ENCODE assay signal across 16 mouse cellular contexts in the genomic region with DNA sequence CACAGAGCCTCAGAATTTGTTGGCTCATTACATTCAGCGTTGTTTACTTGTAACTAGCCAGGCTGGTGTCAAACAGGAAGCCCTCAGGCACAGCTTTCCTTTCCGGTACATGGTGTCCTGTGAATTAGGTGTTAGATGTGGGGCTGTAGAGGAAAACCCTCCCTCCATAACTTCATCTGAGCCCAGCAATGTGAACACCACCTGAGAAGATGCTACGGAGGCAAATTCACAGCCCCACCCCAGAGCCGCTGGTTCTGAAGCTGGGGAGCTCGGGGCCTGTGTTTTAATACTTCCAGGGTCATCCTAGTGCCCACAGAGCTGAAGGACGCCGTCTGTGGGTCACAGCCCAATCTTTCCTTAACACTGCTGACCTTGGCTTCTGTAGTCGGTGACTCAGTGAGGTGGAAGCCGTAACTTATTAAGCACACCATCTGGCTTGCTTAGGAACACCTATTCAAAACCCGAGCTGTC. TPM values are rescaled to one million over a fixed set of nuclear protein-coding genes. Genes with fewer than 3 reads are reported as not detected.
DNase-seq lines count a peak whose midpoint lies in the region; ATAC-seq and TF ChIP-seq lines count a peak whose summit lies in the region.
"Had no signal": no experiment of that assay in that cellular context is flagged by ENCODE, and none has a peak within 500 bp of the region (broad histone marks: within the 10 kb centered on the region; RNA-seq: fewer than 3 reads in every experiment).

No protein-coding gene starts in this region.

- peak; percentile 85 for TF ChIP-seq EP300 in heart, adult 2 months (IDR thresholded peaks at IDR 0.05; ENCODE audit: insufficient read depth, low read depth, low read length)

- WGBS in heart, adult 2 months = 43% methylated on average over 10 of the region's 10 CpGs
- 73% methylated on average over 10 of the region's 10 CpGs for WGBS in midbrain, postnatal 0 days
- WGBS in midbrain, embryonic 10.5 days = 71% methylated on average over 10 of the region's 10 CpGs
- WGBS in small intestine, adult 2 months = 33% methylated on average over 10 of the region's 10 CpGs

- H3K4me2 ChIP-seq in midbrain, postnatal 0 days (ENCODE audit: low read depth, low read length, poor library complexity, severe bottlenecking) = no peak overlapping the region

- no peaks in the 10 kb centered on the region for H3K9me3 ChIP-seq in midbrain, postnatal 0 days (ENCODE audit: low read length)
- H3K9me3 ChIP-seq in midbrain, embryonic 10.5 days (replicated peaks) = no peaks in the 10 kb centered on the region
- H3K9me3 ChIP-seq: forebrain, embryonic 10.5 days had no signal

- TF ChIP-seq CTCF in heart, adult 2 months (IDR thresholded peaks at IDR 0.05) = no peak
- no peak for TF ChIP-seq CTCF in midbrain, postnatal 0 days (IDR thresholded peaks at IDR 0.05)
- no peak for TF ChIP-seq CTCF in small intestine, adult 2 months (IDR thresholded peaks at IDR 0.05; ENCODE audit: extremely low read depth, insufficient read length, insufficient replicate concordance, low read depth, low read length)

- TF ChIP-seq POLR2A in heart, adult 2 months (IDR thresholded peaks at IDR 0.05; ENCODE audit: insufficient read depth, low read depth, low read length) = no peak
- no peak for TF ChIP-seq POLR2A in small intestine, adult 2 months (IDR thresholded peaks at IDR 0.05; ENCODE audit: low read depth, low read length)

- no peaks in the 10 kb centered on the region for H3K27me3 ChIP-seq in heart, adult 2 months (ENCODE audit: control insufficient read depth, insufficient read depth, low read length)
- no peaks in the 10 kb centered on the region for H3K27me3 ChIP-seq in midbrain, postnatal 0 days (ENCODE audit: insufficient read depth, low read length)
- no peaks in the 10 kb centered on the region for H3K27me3 ChIP-seq in midbrain, embryonic 10.5 days (ENCODE audit: low read depth, poor library complexity, severe bottlenecking)
- H3K27me3 ChIP-seq in small intestine, adult 2 months (ENCODE audit: control insufficient read depth, insufficient read depth, low read length) = no peaks in the 10 kb centered on the region

- H3K4me3 ChIP-seq in heart, adult 2 months = no peak overlapping the region
- H3K4me3 ChIP-seq in midbrain, postnatal 0 days (ENCODE audit: low read depth, low read length) = no peak overlapping the region
- no peak overlapping the region for H3K4me3 ChIP-seq in midbrain, embryonic 10.5 days
- no peak overlapping the region for H3K4me3 ChIP-seq in small intestine, adult 2 months (ENCODE audit: low read depth, low read length)
- H3K4me3 ChIP-seq: forebrain, embryonic 10.5 days; myocyte had no signal

- H3K36me3 ChIP-seq in heart, adult 2 months (ENCODE audit: control insufficient read depth, insufficient read depth, low read length) = no peaks in the 10 kb centered on the region
- H3K36me3 ChIP-seq in midbrain, postnatal 0 days (ENCODE audit: insufficient read depth, low read length) = no peaks in the 10 kb centered on the region
- no peaks in the 10 kb centered on the region for H3K36me3 ChIP-seq in midbrain, embryonic 10.5 days
- H3K36me3 ChIP-seq in small intestine, adult 2 months (ENCODE audit: control insufficient read depth, insufficient read depth, low read length) = no peaks in the 10 kb centered on the region
- H3K36me3 ChIP-seq: forebrain, embryonic 10.5 days had no signal

- ATAC-seq in midbrain, postnatal 0 days (ENCODE audit: low FRiP score) = no peak
- no peak for ATAC-seq in megakaryocyte, adult 5-6 weeks (ENCODE audit: poor library complexity, severe bottlenecking)

- peak in 1 of 2 experiments; percentile 29 for DNase-seq in heart, adult 2 months
- no peak for DNase-seq in heart, postnatal 10 days
- no peak for DNase-seq in midbrain, postnatal 0 days (ENCODE audit: low spot score)
- no peak for DNase-seq in midbrain, embryonic 10.5 days (ENCODE audit: low spot score)
- DNase-seq in adrenal gland, postnatal 14 days = peak; percentile 65
- no peak for DNase-seq in thymus, postnatal 25 days

- peak overlapping the region; percentile 41 for H3K27ac ChIP-seq in heart, adult 2 months
- 0 out of 2 replicates have a peak overlapping the region, but pooled peaks have one; percentile 18 for H3K27ac ChIP-seq in midbrain, postnatal 0 days (ENCODE audit: low read depth, low read length)
- H3K27ac ChIP-seq in midbrain, embryonic 10.5 days (replicated peaks) = no peak overlapping the region
- peak overlapping the region; percentile 11 for H3K27ac ChIP-seq in small intestine, adult 2 months (ENCODE audit: insufficient read depth, low read depth, low read length)
- H3K27ac ChIP-seq: forebrain, embryonic 10.5 days; macrophage had no signal

- intact Hi-C loops in heart, adult 2 months (cut with DNase I) = no loop called here
- intact Hi-C loops in heart, postnatal 10 days (cut with DNase I) = no loop called here

- peak overlapping the region; percentile 37; the same call in 1 of the 2 replicates for H3K9ac ChIP-seq in heart, adult 2 months (ENCODE audit: low read depth, low read length)
- no peak overlapping the region for H3K9ac ChIP-seq in midbrain, postnatal 0 days (replicated peaks; ENCODE audit: low read length, poor library complexity, severe bottlenecking)

- no peaks in the 10 kb centered on the region for H3K79me2 ChIP-seq in heart, adult 2 months (replicated peaks; ENCODE audit: control insufficient read depth, insufficient read depth, low read length)

- H3K4me1 ChIP-seq in heart, adult 2 months (ENCODE audit: control insufficient read depth, insufficient read depth, low read length) = peaks cover 7% of the 10 kb centered on the region
- H3K4me1 ChIP-seq in midbrain, postnatal 0 days (ENCODE audit: insufficient read depth, low read length) = no peaks in the 10 kb centered on the region
- peaks cover 11% of the 10 kb centered on the region; the same call in 1 of the 2 replicates for H3K4me1 ChIP-seq in midbrain, embryonic 10.5 days
- H3K4me1 ChIP-seq in small intestine, adult 2 months (ENCODE audit: control insufficient read depth, insufficient read depth, insufficient read length, low read length) = peaks cover 5% of the 10 kb centered on the region

RNA-seq across cellular contexts. Expression of a gene that starts 10.8 kb away (rescaled TPM):
- 1 to 10 TPM; 4.5 to 5.6 TPM for total RNA-seq in heart, adult 2 months (2021)
- polyA plus RNA-seq in heart, adult 2 months (2012; rRNA removed) = 2.3 TPM in 2 replicates
- 1 to 10 TPM; 4.4 to 6.7 TPM for total RNA-seq in heart, postnatal 10 days (2021)
- 5.3 and 6.4 TPM in 2 replicates for total RNA-seq in midbrain, postnatal 0 days (2014; rRNA removed)
- 2.7 and 4.0 TPM in 2 replicates for polyA plus RNA-seq in midbrain, postnatal 0 days (2015; fragmentation: Nextera tagmentation; extraction: Ambion mirVana)
- polyA plus RNA-seq in midbrain, embryonic 10.5 days (2016; fragmentation: Nextera tagmentation; extraction: Ambion mirVana) = 1.6 and 1.9 TPM in 2 replicates
- total RNA-seq in adrenal gland, postnatal 14 days (2021) = 27.4 and 28.0 TPM in 2 replicates
- polyA plus RNA-seq in small intestine, adult 2 months (2012; rRNA removed) = 6.5 and 6.9 TPM in 2 replicates
- 55.5 and 58.9 TPM in 2 replicates for total RNA-seq in megakaryocyte, adult 5-6 weeks (2015)
- total RNA-seq in megakaryocyte, adult 5-6 weeks (2017) = 154 and 155 TPM in 2 replicates

RNA-seq across cellular contexts. Expression of a gene that starts 15.3 kb away (rescaled TPM):
- total RNA-seq in heart, adult 2 months (2021) = 1 to 10 TPM; 1.6 to 2.2 TPM
- 4.5 and 6.1 TPM in 2 replicates for polyA plus RNA-seq in heart, adult 2 months (2012; rRNA removed)
- 1 to 10 TPM; 3.9 to 4.3 TPM for total RNA-seq in heart, postnatal 10 days (2021)
- total RNA-seq in midbrain, postnatal 0 days (2014; rRNA removed) = 8.4 and 19.4 TPM in 2 replicates
- polyA plus RNA-seq in midbrain, postnatal 0 days (2015; fragmentation: Nextera tagmentation; extraction: Ambion mirVana) = 12.2 and 13.0 TPM in 2 replicates
- 12.8 and 14.2 TPM in 2 replicates for polyA plus RNA-seq in midbrain, embryonic 10.5 days (2016; fragmentation: Nextera tagmentation; extraction: Ambion mirVana)
- 10.6 and 12.1 TPM in 2 replicates for total RNA-seq in adrenal gland, postnatal 14 days (2021)
- 3.7 and 5.0 TPM in 2 replicates for polyA plus RNA-seq in small intestine, adult 2 months (2012; rRNA removed)
- 24.1 and 25.4 TPM in 2 replicates for total RNA-seq in megakaryocyte, adult 5-6 weeks (2015)
- total RNA-seq in megakaryocyte, adult 5-6 weeks (2017) = 5.1 TPM in 2 replicates

RNA-seq across cellular contexts. Expression of a gene that starts 46.2 kb away (rescaled TPM):
- total RNA-seq in heart, adult 2 months (2021) = not detected
- not detected in 2 replicates for polyA plus RNA-seq in heart, adult 2 months (2012; rRNA removed)
- total RNA-seq in heart, postnatal 10 days (2021) = not detected
- total RNA-seq in midbrain, postnatal 0 days (2014; rRNA removed) = 0.93 TPM in 1 of 2 replicates, not detected in the other
- 0.25 and 0.27 TPM in 2 replicates for polyA plus RNA-seq in midbrain, postnatal 0 days (2015; fragmentation: Nextera tagmentation; extraction: Ambion mirVana)
- polyA plus RNA-seq in midbrain, embryonic 10.5 days (2016; fragmentation: Nextera tagmentation; extraction: Ambion mirVana) = not detected in 2 replicates
- 0.19 and 1.1 TPM in 2 replicates for total RNA-seq in adrenal gland, postnatal 14 days (2021)
- polyA plus RNA-seq in small intestine, adult 2 months (2012; rRNA removed) = 0.18 and 0.88 TPM in 2 replicates
- 0.45 and 1.1 TPM in 2 replicates for total RNA-seq in megakaryocyte, adult 5-6 weeks (2015)
- total RNA-seq in megakaryocyte, adult 5-6 weeks (2017) = 2.4 TPM in 1 of 2 replicates, not detected in the other
- polyA plus RNA-seq: brain, embryonic 14.5 days; forebrain, embryonic 10.5 days; macrophage; myocyte had no signal

RNA-seq across cellular contexts. Expression of a gene that starts 46.8 kb away (rescaled TPM):
- not detected for total RNA-seq in heart, adult 2 months (2021)
- not detected in 2 replicates for polyA plus RNA-seq in heart, adult 2 months (2012; rRNA removed)
- not detected for total RNA-seq in heart, postnatal 10 days (2021)
- not detected in 2 replicates for total RNA-seq in midbrain, postnatal 0 days (2014; rRNA removed)
- 0.22 and 0.27 TPM in 2 replicates for polyA plus RNA-seq in midbrain, postnatal 0 days (2015; fragmentation: Nextera tagmentation; extraction: Ambion mirVana)
- polyA plus RNA-seq in midbrain, embryonic 10.5 days (2016; fragmentation: Nextera tagmentation; extraction: Ambion mirVana) = not detected in 2 replicates
- total RNA-seq in adrenal gland, postnatal 14 days (2021) = not detected in 2 replicates
- polyA plus RNA-seq in small intestine, adult 2 months (2012; rRNA removed) = not detected in 2 replicates
- total RNA-seq in megakaryocyte, adult 5-6 weeks (2015) = not detected in 2 replicates
- not detected in 2 replicates for total RNA-seq in megakaryocyte, adult 5-6 weeks (2017)
- total RNA-seq: granulocyte monocyte progenitor cell, adult 5-6 weeks; left cerebral cortex, postnatal 25 days had no signal
- polyA plus RNA-seq: forebrain, embryonic 10.5 days; intestine, embryonic 14.5 days; macrophage; myocyte; stomach, embryonic 16.5 days had no signal

RNA-seq across cellular contexts. Expression of a gene that starts 57.8 kb away (rescaled TPM):
- 10 to 100 TPM; 50.1 to 51.7 TPM for total RNA-seq in heart, adult 2 months (2021)
- 25.3 and 48.6 TPM in 2 replicates for polyA plus RNA-seq in heart, adult 2 months (2012; rRNA removed)
- total RNA-seq in heart, postnatal 10 days (2021) = 10 to 100 TPM; 54.9 to 60.4 TPM
- total RNA-seq in midbrain, postnatal 0 days (2014; rRNA removed) = 49.5 and 78.1 TPM in 2 replicates
- 101 and 110 TPM in 2 replicates for polyA plus RNA-seq in midbrain, postnatal 0 days (2015; fragmentation: Nextera tagmentation; extraction: Ambion mirVana)
- polyA plus RNA-seq in midbrain, embryonic 10.5 days (2016; fragmentation: Nextera tagmentation; extraction: Ambion mirVana) = 143 and 150 TPM in 2 replicates
- total RNA-seq in adrenal gland, postnatal 14 days (2021) = 59.3 and 64.6 TPM in 2 replicates
- 1.9 and 3.6 TPM in 2 replicates for polyA plus RNA-seq in small intestine, adult 2 months (2012; rRNA removed)
- total RNA-seq in megakaryocyte, adult 5-6 weeks (2015) = 60.7 and 64.7 TPM in 2 replicates
- total RNA-seq in megakaryocyte, adult 5-6 weeks (2017) = 110 and 114 TPM in 2 replicates
